Mouse (Mus musculus): ENCODE data around the gene Arhgef15. TPM values are rescaled to one million over a fixed set of nuclear protein-coding genes. Genes with fewer than 3 reads are reported as not detected.

The Arhgef15 gene
- total and polyA plus RNA-seq, 3 experiments = 0.04 TPM; not detected in 2

DNA sequence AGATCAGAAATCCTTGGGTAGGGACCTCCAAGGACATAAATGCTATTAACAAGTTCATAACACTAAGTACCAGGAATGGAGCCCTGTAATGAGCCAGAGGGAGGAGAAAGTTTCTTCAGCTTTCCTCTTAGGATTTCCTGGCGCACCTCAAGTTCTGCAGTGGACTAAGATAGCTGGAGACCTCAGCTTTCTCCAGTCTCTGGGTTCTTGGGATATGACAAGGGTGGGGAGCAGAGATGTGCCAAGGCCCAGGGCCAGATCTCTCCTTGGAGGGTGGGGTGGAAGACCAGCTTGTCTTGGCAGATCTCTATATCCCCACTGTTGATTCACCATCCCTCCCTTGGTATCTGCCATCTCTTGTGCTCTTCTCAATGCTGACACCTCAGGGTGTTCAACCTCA lies 18.3 kb upstream of the Arhgef15 start:
- no peak overlapping the region for H3K27ac ChIP-seq (ENCODE audit: insufficient read depth, low read depth)
- H3K9me3 ChIP-seq (replicated peaks; ENCODE audit: low read length) = no peaks in the 10 kb centered on the region
- DNase-seq (ENCODE audit: extremely low read depth) = no peak
- H3K79me2 ChIP-seq (replicated peaks; ENCODE audit: control insufficient read depth, extremely low read depth, insufficient read depth, poor library complexity, severe bottlenecking) = no peaks in the 10 kb centered on the region
- H3K4me2 ChIP-seq (ENCODE audit: insufficient read depth, low read depth, poor library complexity, severe bottlenecking) = no peak overlapping the region
- peaks cover 7% of the 10 kb centered on the region for H3K27me3 ChIP-seq (replicated peaks)
- no peak overlapping the region for H3K4me3 ChIP-seq (replicated peaks in 1 of 3; ENCODE audit: low read depth in 2 of 3, low read length in 2 of 3, poor library complexity in 1 of 3)
- no peak for TF ChIP-seq E2F4 (IDR thresholded peaks at IDR 0.05; ENCODE audit: insufficient replicate concordance, low read depth, low read length)
- TF ChIP-seq PAX5 (IDR thresholded peaks at IDR 0.05; ENCODE audit: low read length) = no peak
- TF ChIP-seq SMC3 (IDR thresholded peaks at IDR 0.05; ENCODE audit: low read depth, low read length) = no peak
- no peak for TF ChIP-seq JUN (IDR thresholded peaks at IDR 0.05; ENCODE audit: insufficient read depth, low read depth, low read length)
- TF ChIP-seq HCFC1 (IDR thresholded peaks at IDR 0.05; ENCODE audit: low read depth, low read length) = no peak
- TF ChIP-seq ELF1 (IDR thresholded peaks at IDR 0.05; ENCODE audit: low read depth, low read length) = no peak
- TF ChIP-seq ETS1 (conservative IDR thresholded peaks at IDR 0.05; ENCODE audit: low read depth, low read length) = no peak
- no peak for TF ChIP-seq NRF1 (IDR thresholded peaks at IDR 0.05; ENCODE audit: low read depth, low read length)
- TF ChIP-seq RCOR1 (conservative IDR thresholded peaks at IDR 0.05; ENCODE audit: low read depth, low read length) = no peak
- TF ChIP-seq USF1 (IDR thresholded peaks at IDR 0.05; ENCODE audit: low read depth, low read length) = no peak
- no peak for TF ChIP-seq SIN3A (IDR thresholded peaks at IDR 0.05; ENCODE audit: low read length)
- TF ChIP-seq MAX (IDR thresholded peaks at IDR 0.05; ENCODE audit: low read length) = no peak
- TF ChIP-seq CTCF (conservative IDR thresholded peaks at IDR 0.05 in 1 of 2, IDR thresholded peaks at IDR 0.05 in 1 of 2; ENCODE audit: low read depth in 2 of 2, low read length in 2 of 2) = no peak
- TF ChIP-seq KAT2A (IDR thresholded peaks at IDR 0.05; ENCODE audit: insufficient replicate concordance, low read length) = no peak
- no peak for TF ChIP-seq ZKSCAN1 (IDR thresholded peaks at IDR 0.05; ENCODE audit: borderline replicate concordance, low read depth, low read length)
- TF ChIP-seq ZC3H11A (IDR thresholded peaks at IDR 0.05; ENCODE audit: low read depth, low read length) = no peak
- no peak for TF ChIP-seq NELFE (IDR thresholded peaks at IDR 0.05; ENCODE audit: low read depth, low read length)
- TF ChIP-seq ZNF384 (IDR thresholded peaks at IDR 0.05; ENCODE audit: low read depth, low read length) = no peak
- no peak for TF ChIP-seq MXI1 (IDR thresholded peaks at IDR 0.05; ENCODE audit: low read depth, low read length)
- no peak overlapping the region for H3K9ac ChIP-seq (ENCODE audit: insufficient read depth, low read depth)
- dilution Hi-C loops (cut with MboI; ENCODE audit: extremely low pct_ligation_motif_present, extremely low pct_unique_long_range_greater_than_20kb, low sequenced_read_pairs) (no loop called here), in situ Hi-C loops (cut with MboI; ENCODE audit: low pct_ligation_motif_present, low pct_unique_long_range_greater_than_20kb, low sequenced_read_pairs) (no loop called here)
- H3K36me3 ChIP-seq (replicated peaks in 1 of 2; ENCODE audit: control insufficient read depth in 1 of 2, insufficient read depth in 1 of 2, low read length in 1 of 2) = peaks cover 0 to 13% of the 10 kb centered on the region in 2 experiments
- peaks cover 4 to 30% of the 10 kb centered on the region in 2 experiments for H3K4me1 ChIP-seq (ENCODE audit: control insufficient read depth in 1 of 2, insufficient read depth in 2 of 2)

- Histone ChIP-seq H3K79me2 (replicated peaks; ENCODE audit: control insufficient read depth, extremely low read depth, insufficient read depth, poor library complexity, severe bottlenecking) (no peaks in the 10 kb centered on the region), H3K36me3 (replicated peaks in 1 of 2; ENCODE audit: control insufficient read depth in 1 of 2, insufficient read depth in 1 of 2, low read length in 1 of 2) (peaks cover 0 to 16% of the 10 kb centered on the region in 2 experiments), H3K4me3 (replicated peaks in 1 of 3; ENCODE audit: low read depth in 2 of 3, low read length in 2 of 3, poor library complexity in 1 of 3) (no peak within 1 kb of the TSS), H3K4me1 (ENCODE audit: control insufficient read depth in 1 of 2, insufficient read depth in 2 of 2) (peaks cover 4 to 30% of the 10 kb centered on the region in 2 experiments), H3K9me3 (replicated peaks; ENCODE audit: low read length) (no peaks in the 10 kb centered on the region), H3K27me3 (replicated peaks) (peaks cover 7% of the 10 kb centered on the region), H3K9ac (ENCODE audit: insufficient read depth, low read depth) (no peak within 1 kb of the TSS), H3K27ac (ENCODE audit: insufficient read depth, low read depth) (no peak within 1 kb of the TSS), H3K4me2 (ENCODE audit: insufficient read depth, low read depth, poor library complexity, severe bottlenecking) (peak within 1 kb of the TSS; percentile 75)
- in situ Hi-C loops (cut with MboI; ENCODE audit: low pct_ligation_motif_present, low pct_unique_long_range_greater_than_20kb, low sequenced_read_pairs) (no loop called here), dilution Hi-C loops (cut with MboI; ENCODE audit: extremely low pct_ligation_motif_present, extremely low pct_unique_long_range_greater_than_20kb, low sequenced_read_pairs) (no loop called here)
- no peak for DNase-seq (ENCODE audit: extremely low read depth)
- TF ChIP-seq CHD2 (IDR thresholded peaks at IDR 0.05; ENCODE audit: low read length) = no peak
- no peak for TF ChIP-seq USF1 (IDR thresholded peaks at IDR 0.05; ENCODE audit: low read depth, low read length)
- no peak for TF ChIP-seq SIN3A (IDR thresholded peaks at IDR 0.05; ENCODE audit: low read length)
- TF ChIP-seq CTCF (conservative IDR thresholded peaks at IDR 0.05 in 1 of 2, IDR thresholded peaks at IDR 0.05 in 1 of 2; ENCODE audit: low read depth in 2 of 2, low read length in 2 of 2) = no peak
- TF ChIP-seq NELFE (IDR thresholded peaks at IDR 0.05; ENCODE audit: low read depth, low read length) = no peak
- TF ChIP-seq ETS1 (conservative IDR thresholded peaks at IDR 0.05; ENCODE audit: low read depth, low read length) = no peak
- TF ChIP-seq USF2 (conservative IDR thresholded peaks at IDR 0.05; ENCODE audit: low read depth, low read length) = no peak
- no peak for TF ChIP-seq TBP (conservative IDR thresholded peaks at IDR 0.05; ENCODE audit: low read depth, low read length)
- TF ChIP-seq TCF12 (IDR thresholded peaks at IDR 0.05; ENCODE audit: low read depth, low read length) = no peak
- TF ChIP-seq IRF4 (IDR thresholded peaks at IDR 0.05; ENCODE audit: low read depth, low read length) = no peak
- TF ChIP-seq HCFC1 (IDR thresholded peaks at IDR 0.05; ENCODE audit: low read depth, low read length) = no peak
- no peak for TF ChIP-seq ZC3H11A (IDR thresholded peaks at IDR 0.05; ENCODE audit: low read depth, low read length)
- TF ChIP-seq ZKSCAN1 (IDR thresholded peaks at IDR 0.05; ENCODE audit: borderline replicate concordance, low read depth, low read length) = no peak
- TF ChIP-seq GABPA (IDR thresholded peaks at IDR 0.05; ENCODE audit: insufficient replicate concordance, low read depth, low read length) = no peak
- TF ChIP-seq MEF2A (IDR thresholded peaks at IDR 0.05; ENCODE audit: borderline replicate concordance, low read depth, low read length) = no peak
Observed at GRCm38 (mm10) chr11:68975085-68975484, 17.8 kb upstream of the Arhgef15 start, which contains the start of gene Rangrf. TSS of gene Rangrf (minus strand) at chr11:68975185.

Data from CH12.LX (cell line).